Mouse (Mus musculus): ENCODE results near the gene Tom1l2. TPM values are rescaled to one million over a fixed set of nuclear protein-coding genes. Genes with fewer than 3 reads are reported as not detected.
A peak's percentile ranks its signal among the peaks of the same experiment; 100 is the strongest.

Gene Tom1l2
- total and polyA plus RNA-seq, 2 experiments from 2014 or later: 44.3 to 80.8 TPM

GRCm38 (mm10) chr11:60240509-60240908 is 112.2 kb downstream of the Tom1l2 start:
- no peak for ATAC-seq
- H3K27me3 ChIP-seq (ENCODE audit: insufficient read depth, low read length): no peaks in the 10 kb centered on the region
- no peaks in the 10 kb centered on the region for H3K4me1 ChIP-seq (ENCODE audit: insufficient read depth)
- no peak for DNase-seq
- H3K27ac ChIP-seq (ENCODE audit: low read depth, low read length): no peak overlapping the region
- H3K4me3 ChIP-seq (ENCODE audit: low read depth, low read length): no peak overlapping the region
- H3K9me3 ChIP-seq (ENCODE audit: low read length): no peaks in the 10 kb centered on the region
- H3K9ac ChIP-seq: no peak overlapping the region
- 87% methylated on average over 4 of the region's 4 CpGs for WGBS
- no peak overlapping the region for H3K4me2 ChIP-seq (ENCODE audit: low read depth)
- TF ChIP-seq CTCF (IDR thresholded peaks at IDR 0.05; ENCODE audit: low read depth): no peak
- peaks cover 55% of the 10 kb centered on the region for H3K36me3 ChIP-seq (ENCODE audit: insufficient read depth)

DNA sequence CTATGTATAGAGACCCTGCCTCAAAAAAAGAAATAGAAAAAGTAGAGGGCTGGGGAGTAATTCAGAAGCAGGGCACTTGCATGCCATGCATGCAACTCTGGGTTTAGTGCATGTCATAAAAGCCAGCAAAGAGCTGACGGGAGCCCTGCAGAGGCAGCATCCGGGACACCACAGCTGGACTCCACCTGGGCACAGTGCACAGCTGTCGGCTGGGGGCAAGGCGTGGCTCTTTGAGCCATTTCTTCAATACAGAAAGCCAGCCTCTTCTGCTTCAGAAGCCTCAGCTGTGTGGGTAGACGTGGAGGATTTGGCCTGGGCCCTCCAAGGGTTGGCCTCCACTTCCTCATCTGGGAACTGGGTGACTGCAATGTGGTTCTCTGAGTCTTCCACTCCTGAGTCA is 117.4 kb downstream of the Tom1l2 start:
- no peak for TF ChIP-seq CTCF (IDR thresholded peaks at IDR 0.05; ENCODE audit: low read depth)
- Histone ChIP-seq H3K9ac (no peak overlapping the region), H3K36me3 (ENCODE audit: insufficient read depth) (peaks cover 30% of the 10 kb centered on the region), H3K4me2 (ENCODE audit: low read depth) (no peak overlapping the region), H3K4me3 (ENCODE audit: low read depth, low read length) (no peak overlapping the region), H3K9me3 (ENCODE audit: low read length) (no peaks in the 10 kb centered on the region), H3K27ac (ENCODE audit: low read depth, low read length) (no peak overlapping the region), H3K27me3 (ENCODE audit: insufficient read depth, low read length) (no peaks in the 10 kb centered on the region), H3K4me1 (ENCODE audit: insufficient read depth) (no peaks in the 10 kb centered on the region)
- ATAC-seq (no peak), DNase-seq (no peak)
- 89% methylated on average over 5 of the region's 5 CpGs for WGBS

GRCm38 (mm10) chr11:60233235-60233634 is 119.5 kb downstream of the Tom1l2 start:
- Histone ChIP-seq H3K27ac (ENCODE audit: low read depth, low read length) (no peak overlapping the region), H3K9ac (no peak overlapping the region), H3K4me3 (ENCODE audit: low read depth, low read length) (no peak overlapping the region), H3K36me3 (ENCODE audit: insufficient read depth) (peaks cover 41% of the 10 kb centered on the region), H3K9me3 (ENCODE audit: low read length) (no peaks in the 10 kb centered on the region), H3K4me2 (ENCODE audit: low read depth) (no peak overlapping the region), H3K4me1 (ENCODE audit: insufficient read depth) (no peaks in the 10 kb centered on the region), H3K27me3 (ENCODE audit: insufficient read depth, low read length) (no peaks in the 10 kb centered on the region)
- TF ChIP-seq CTCF (IDR thresholded peaks at IDR 0.05; ENCODE audit: low read depth): no peak
- 41% methylated on average over 8 of the region's 8 CpGs for WGBS
- DNase-seq (no peak), ATAC-seq (peak; percentile 67)

GRCm38 (mm10) chr11:60232441-60233058 is 120.2 kb downstream of the Tom1l2 start:
- DNase-seq (no peak), ATAC-seq (no peak)
- H3K36me3 ChIP-seq (ENCODE audit: insufficient read depth): peaks cover 42% of the 10 kb centered on the region
- H3K4me1 ChIP-seq (ENCODE audit: insufficient read depth): no peaks in the 10 kb centered on the region
- no peak overlapping the region for H3K4me2 ChIP-seq (ENCODE audit: low read depth)
- H3K27ac ChIP-seq (ENCODE audit: low read depth, low read length): no peak overlapping the region
- no peak overlapping the region for H3K4me3 ChIP-seq (ENCODE audit: low read depth, low read length)
- TF ChIP-seq CTCF (IDR thresholded peaks at IDR 0.05; ENCODE audit: low read depth): no peak
- H3K9ac ChIP-seq: no peak overlapping the region
- H3K9me3 ChIP-seq (ENCODE audit: low read length): no peaks in the 10 kb centered on the region
- no peaks in the 10 kb centered on the region for H3K27me3 ChIP-seq (ENCODE audit: insufficient read depth, low read length)
- WGBS: 72% methylated on average over 14 of the region's 14 CpGs

DNA sequence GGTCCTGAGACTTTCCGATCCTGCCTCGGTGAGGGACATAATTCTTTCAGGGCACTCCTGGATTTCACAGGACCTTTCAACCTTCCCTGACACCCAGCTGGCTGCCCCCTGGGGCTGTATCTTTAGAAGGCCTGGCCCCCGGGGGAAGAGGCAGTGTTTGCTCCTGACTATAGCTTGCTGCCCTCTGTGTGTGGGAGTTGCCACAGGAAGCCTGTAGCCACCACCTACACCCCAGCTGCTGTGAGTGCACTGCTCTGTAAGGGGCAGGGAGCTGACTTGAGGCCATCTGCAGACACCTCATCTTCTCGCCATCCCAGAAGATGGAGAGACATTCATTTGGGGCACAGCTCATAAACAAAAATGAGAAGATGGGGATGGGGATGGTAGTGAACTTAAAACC is 120.8 kb downstream of the Tom1l2 start:
- H3K9ac ChIP-seq: no peak overlapping the region
- no peaks in the 10 kb centered on the region for H3K27me3 ChIP-seq (ENCODE audit: insufficient read depth, low read length)
- TF ChIP-seq CTCF (IDR thresholded peaks at IDR 0.05; ENCODE audit: low read depth): no peak
- H3K9me3 ChIP-seq (ENCODE audit: low read length): no peaks in the 10 kb centered on the region
- H3K36me3 ChIP-seq (ENCODE audit: insufficient read depth): peaks cover 44% of the 10 kb centered on the region
- no peak for ATAC-seq
- H3K4me2 ChIP-seq (ENCODE audit: low read depth): no peak overlapping the region
- no peaks in the 10 kb centered on the region for H3K4me1 ChIP-seq (ENCODE audit: insufficient read depth)
- no peak overlapping the region for H3K4me3 ChIP-seq (ENCODE audit: low read depth, low read length)
- no peak overlapping the region for H3K27ac ChIP-seq (ENCODE audit: low read depth, low read length)
- DNase-seq: no peak
- 65% methylated on average over 4 of the region's 4 CpGs for WGBS

- DNase-seq: no peak
- Histone ChIP-seq H3K4me2 (ENCODE audit: low read depth) (no peak overlapping the region), H3K36me3 (ENCODE audit: insufficient read depth) (peaks cover 39% of the 10 kb centered on the region), H3K4me1 (ENCODE audit: insufficient read depth) (no peaks in the 10 kb centered on the region), H3K9ac (no peak overlapping the region), H3K4me3 (ENCODE audit: low read depth, low read length) (no peak overlapping the region), H3K27me3 (ENCODE audit: insufficient read depth, low read length) (no peaks in the 10 kb centered on the region), H3K9me3 (ENCODE audit: low read length) (no peaks in the 10 kb centered on the region), H3K27ac (ENCODE audit: low read depth, low read length) (no peak overlapping the region)
- no peak for TF ChIP-seq CTCF (IDR thresholded peaks at IDR 0.05; ENCODE audit: low read depth)
- no peak for ATAC-seq
- WGBS: 68% methylated on average over 3 of the region's 3 CpGs
Measured at GRCm38 (mm10) chr11:60231326-60231725, 121.4 kb downstream of the Tom1l2 start.

DNA sequence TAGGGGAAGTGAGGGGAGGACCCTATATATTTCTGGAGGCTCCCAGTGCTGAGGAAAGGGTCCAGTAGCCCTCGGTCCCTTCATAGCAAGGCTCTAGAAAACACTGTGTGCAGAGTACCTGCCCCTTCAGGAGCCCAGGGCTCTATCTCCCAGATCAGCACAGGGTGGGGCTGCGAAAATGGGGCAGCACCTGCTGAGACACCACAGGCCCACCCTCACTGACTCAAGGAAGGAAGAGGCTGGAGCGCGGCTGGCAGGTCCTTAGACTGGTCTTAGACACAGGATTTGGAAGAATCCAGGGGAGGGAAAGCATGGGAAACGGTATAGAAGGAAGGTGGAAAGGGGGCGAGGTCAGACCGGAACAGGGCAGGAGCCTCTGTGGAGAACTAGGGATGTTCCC is 122.2 kb downstream of the Tom1l2 start:
- Histone ChIP-seq H3K27me3 (ENCODE audit: insufficient read depth, low read length) (no peaks in the 10 kb centered on the region), H3K4me2 (ENCODE audit: low read depth) (no peak overlapping the region), H3K36me3 (ENCODE audit: insufficient read depth) (peaks cover 31% of the 10 kb centered on the region), H3K4me1 (ENCODE audit: insufficient read depth) (no peaks in the 10 kb centered on the region), H3K27ac (ENCODE audit: low read depth, low read length) (no peak overlapping the region), H3K9ac (no peak overlapping the region), H3K4me3 (ENCODE audit: low read depth, low read length) (no peak overlapping the region), H3K9me3 (ENCODE audit: low read length) (no peaks in the 10 kb centered on the region)
- no peak for TF ChIP-seq CTCF (IDR thresholded peaks at IDR 0.05; ENCODE audit: low read depth)
- DNase-seq (no peak), ATAC-seq (no peak)
- WGBS: 94% methylated on average over 7 of the region's 7 CpGs

Data from forebrain, postnatal 0 days (tissue).